Mouse (Mus musculus): ENCODE measurements around the gene Them7. TPM values are rescaled to one million over a fixed set of nuclear protein-coding genes. Genes with fewer than 3 reads are reported as not detected.

Gene Them7
- total and polyA plus RNA-seq, 3 experiments: not detected

GRCm38 (mm10) chr2:105295823-105296222 is 71.7 kb downstream of the Them7 start:
- TF ChIP-seq CHD1 (IDR thresholded peaks at IDR 0.05; ENCODE audit: low read depth, low read length): no peak
- no peak for TF ChIP-seq ZNF384 (IDR thresholded peaks at IDR 0.05; ENCODE audit: low read depth, low read length)
- TF ChIP-seq RAD21 (IDR thresholded peaks at IDR 0.05; ENCODE audit: low read depth, low read length): no peak
- no peak for TF ChIP-seq POLR2AphosphoS5 (IDR thresholded peaks at IDR 0.05; ENCODE audit: borderline replicate concordance, low read depth, low read length)
- Histone ChIP-seq H3K27me3 (ENCODE audit: control insufficient read depth in 1 of 2, insufficient read depth in 2 of 2, low read length in 2 of 2) (peaks cover 2 to 3% of the 10 kb centered on the region in 2 experiments; a peak in 3 of 4 replicates), H3K36me3 (ENCODE audit: control insufficient read depth in 1 of 2, insufficient read depth in 2 of 2, low read length in 2 of 2) (no peaks in the 10 kb centered on the region), H3K9ac (ENCODE audit: control insufficient read depth, low read depth, low read length, poor library complexity, severe bottlenecking) (no peak overlapping the region), H3K79me2 (ENCODE audit: control insufficient read depth, insufficient read depth, low read length, poor library complexity) (no peaks in the 10 kb centered on the region), H3K4me1 (ENCODE audit: control insufficient read depth in 1 of 2, insufficient read depth in 2 of 2, low read length in 2 of 2) (no peaks in the 10 kb centered on the region), H3K9me3 (replicated peaks; ENCODE audit: insufficient read depth, low read length) (no peaks in the 10 kb centered on the region), H3K27ac (ENCODE audit: control insufficient read depth, low read depth, low read length) (no peak overlapping the region), H3K4me3 (ENCODE audit: control insufficient read depth in 1 of 2, insufficient read depth in 1 of 2, low read depth in 2 of 2, low read length in 2 of 2) (no peak overlapping the region)
- no peak for DNase-seq (ENCODE audit: low read depth, low spot score)

GRCm38 (mm10) chr2:105298888-105299287 is 74.8 kb downstream of the Them7 start:
- TF ChIP-seq RCOR1 (IDR thresholded peaks at IDR 0.05; ENCODE audit: low read depth, low read length): no peak
- TF ChIP-seq GABPA (IDR thresholded peaks at IDR 0.05; ENCODE audit: low read depth, low read length): no peak
- TF ChIP-seq POLR2AphosphoS2 (IDR thresholded peaks at IDR 0.05; ENCODE audit: low read length): no peak
- TF ChIP-seq SMC3 (IDR thresholded peaks at IDR 0.05; ENCODE audit: low read depth, low read length): peak; percentile 46
- no peak for TF ChIP-seq E2F4 (IDR thresholded peaks at IDR 0.05; ENCODE audit: borderline replicate concordance, low read depth, low read length)
- TF ChIP-seq EP300 (IDR thresholded peaks at IDR 0.05; ENCODE audit: low read depth in 1 of 2, low read length in 2 of 2): no peak
- no peak for TF ChIP-seq ZKSCAN1 (IDR thresholded peaks at IDR 0.05; ENCODE audit: low read depth, low read length)
- no peak for TF ChIP-seq MYC (IDR thresholded peaks at IDR 0.05; ENCODE audit: low read depth, low read length)
- peak; percentile 51 for TF ChIP-seq RAD21 (IDR thresholded peaks at IDR 0.05; ENCODE audit: low read depth, low read length)
- no peak for TF ChIP-seq POLR2AphosphoS5 (IDR thresholded peaks at IDR 0.05; ENCODE audit: borderline replicate concordance, low read depth, low read length)
- TF ChIP-seq MEF2A (IDR thresholded peaks at IDR 0.05; ENCODE audit: extremely low read depth, insufficient replicate concordance, low read depth, low read length, poor library complexity, severe bottlenecking): no peak
- no peak for TF ChIP-seq MAFK (IDR thresholded peaks at IDR 0.05; ENCODE audit: borderline replicate concordance, low read depth, low read length)
- peak; percentile 63 to 71 (median 67) for TF ChIP-seq CTCF (IDR thresholded peaks at IDR 0.05 in 2 of 3, conservative IDR thresholded peaks at IDR 0.05 in 1 of 3; ENCODE audit: control insufficient read depth in 1 of 3, insufficient read depth in 1 of 3, low read depth in 2 of 3, low read length in 3 of 3, poor library complexity in 1 of 3, severe bottlenecking in 1 of 3)
- TF ChIP-seq TAL1 (IDR thresholded peaks at IDR 0.05; ENCODE audit: low read length): no peak
- no peak for TF ChIP-seq BHLHE40 (IDR thresholded peaks at IDR 0.05; ENCODE audit: borderline replicate concordance, low read depth, low read length)
- TF ChIP-seq HCFC1 (IDR thresholded peaks at IDR 0.05; ENCODE audit: low read depth, low read length): no peak
- TF ChIP-seq ZC3H11A (IDR thresholded peaks at IDR 0.05; ENCODE audit: low read depth, low read length): peak; percentile 23; the same call in 1 of the 2 replicates
- no peak for TF ChIP-seq CHD2 (IDR thresholded peaks at IDR 0.05; ENCODE audit: low read length)
- no peak for TF ChIP-seq GATA1 (IDR thresholded peaks at IDR 0.05; ENCODE audit: low read depth, low read length)
- no peak for TF ChIP-seq MYB (IDR thresholded peaks at IDR 0.05; ENCODE audit: low read depth, low read length)
- TF ChIP-seq NRF1 (IDR thresholded peaks at IDR 0.05; ENCODE audit: insufficient read depth, low read depth, low read length, poor library complexity, severe bottlenecking): no peak
- no peak for TF ChIP-seq ZNF384 (IDR thresholded peaks at IDR 0.05; ENCODE audit: low read depth, low read length)
- TF ChIP-seq CHD1 (IDR thresholded peaks at IDR 0.05; ENCODE audit: low read depth, low read length): no peak
- peak; percentile 58 for DNase-seq (ENCODE audit: low read depth, low spot score)
- H3K4me3 ChIP-seq (ENCODE audit: control insufficient read depth in 1 of 2, insufficient read depth in 1 of 2, low read depth in 2 of 2, low read length in 2 of 2): no peak overlapping the region
- no peaks in the 10 kb centered on the region for H3K36me3 ChIP-seq (ENCODE audit: control insufficient read depth in 1 of 2, insufficient read depth in 2 of 2, low read length in 2 of 2)
- H3K27me3 ChIP-seq (ENCODE audit: control insufficient read depth in 1 of 2, insufficient read depth in 2 of 2, low read length in 2 of 2): no peaks in the 10 kb centered on the region; a peak in 1 of 4 replicates
- H3K9me3 ChIP-seq (replicated peaks; ENCODE audit: insufficient read depth, low read length): no peaks in the 10 kb centered on the region
- H3K79me2 ChIP-seq (ENCODE audit: control insufficient read depth, insufficient read depth, low read length, poor library complexity): no peaks in the 10 kb centered on the region
- H3K27ac ChIP-seq (ENCODE audit: control insufficient read depth, low read depth, low read length): no peak overlapping the region
- H3K4me1 ChIP-seq (ENCODE audit: control insufficient read depth in 1 of 2, insufficient read depth in 2 of 2, low read length in 2 of 2): no peaks in the 10 kb centered on the region
- no peak overlapping the region for H3K9ac ChIP-seq (ENCODE audit: control insufficient read depth, low read depth, low read length, poor library complexity, severe bottlenecking)
